Mouse (Mus musculus): Measurements from ENCODE around the gene 4921530L21Rik.

DNA sequence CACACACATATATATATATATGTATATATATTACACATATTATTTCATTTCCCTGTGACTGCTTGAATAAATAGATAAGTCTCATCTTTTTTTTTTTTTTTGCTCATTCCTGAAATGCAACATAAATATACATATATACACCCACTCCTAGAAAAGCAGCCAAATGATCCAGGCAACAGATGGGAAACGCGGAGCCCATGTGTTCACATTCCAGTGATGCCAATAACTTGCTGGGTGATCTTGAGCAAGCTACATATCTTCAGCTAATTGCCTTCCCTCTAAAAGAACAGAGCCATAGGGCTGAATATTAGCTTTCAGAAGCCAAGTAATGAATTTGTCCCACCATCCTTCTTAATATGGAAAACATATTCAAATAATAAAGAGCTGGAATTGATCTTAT is 32.2 kb downstream of the 4921530L21Rik start:
- TF ChIP-seq CTCF (IDR thresholded peaks at IDR 0.05; ENCODE audit: insufficient read depth, low read depth, low read length) (no peak), POLR2A (IDR thresholded peaks at IDR 0.05; ENCODE audit: insufficient read depth, low read depth, low read length) (no peak)

Measured in olfactory bulb, adult 2 months (tissue).